Mouse (Mus musculus): Measurements from ENCODE around the gene Gosr2.

GRCm38 (mm10) chr11:103656520-103656919, 41.2 kb downstream of the Gosr2 start:
- TF ChIP-seq GATA1 (IDR thresholded peaks at IDR 0.05; ENCODE audit: low read length) (no peak), TAL1 (IDR thresholded peaks at IDR 0.05; ENCODE audit: low read length) (no peak)
